Mouse (Mus musculus) lung, embryonic 15.5 days (tissue): ENCODE measurements around the gene Foxe3. TPM values are rescaled to one million over a fixed set of nuclear protein-coding genes. Genes with fewer than 3 reads are reported as not detected.
"Not testable (repeated sequence)": the region's sequence is repeated elsewhere in the genome, so short reads cannot be mapped to it uniquely, and the experiment has no call there.

Experiments used
- ATAC-seq: fragments of 200-750 bp; cut with Nextera tagmentation; 2 replicates; pipeline ENCODE4 v1.8.0; 2017; ENCODE audit warnings: moderate number of reproducible peaks, borderline replicate concordance; ENCODE audit not compliant: low FRiP score, low TSS enrichment; ENCODE audit errors: extremely low read depth
- H3K27ac ChIP-seq: fragments of 300-500 bp; sonication (generic); 2 replicates; pipeline ENCODE4 v1.5.1; 2015; ENCODE audit warnings: moderate library complexity, mild to moderate bottlenecking, inconsistent platforms
- H3K27me3 ChIP-seq: fragments of 300-500 bp; sonication (generic); 2 replicates; pipeline ENCODE4 v1.6.1; 2015; ENCODE audit warnings: inconsistent platforms
- H3K36me3 ChIP-seq: fragments of 300-500 bp; sonication (generic); 2 replicates; pipeline ENCODE4 v1.6.1; 2015; ENCODE audit warnings: inconsistent platforms
- H3K4me1 ChIP-seq: fragments of 300-500 bp; sonication (generic); 2 replicates; pipeline ENCODE4 v1.6.1; 2015; ENCODE audit warnings: inconsistent platforms
- H3K4me2 ChIP-seq: fragments of 300-500 bp; sonication (generic); 2 replicates; pipeline ENCODE4 v1.6.1; 2015; ENCODE audit warnings: inconsistent platforms, mild to moderate bottlenecking, moderate library complexity
- H3K4me3 ChIP-seq: fragments of 300-500 bp; sonication (generic); 2 replicates; pipeline ENCODE4 v1.5.1; 2015; ENCODE audit warnings: mild to moderate bottlenecking, inconsistent platforms
- H3K9ac ChIP-seq: fragments of 300-500 bp; sonication (generic); 2 replicates; pipeline ENCODE4 v1.6.1; 2015; ENCODE audit warnings: inconsistent platforms
- H3K9me3 ChIP-seq: fragments of 300-500 bp; sonication (generic); 2 replicates; pipeline ENCODE4 v1.6.1; 2016; ENCODE audit warnings: inconsistent platforms
- WGBS: fragments of 180-500 bp; shearing (Covaris S2); methylation state at CpG from one replicate; pipeline ENCODE4 v1.1.7; 2015; 5-methylcytosine and 5-hydroxymethylcytosine counted together
- polyA plus RNA-seq: library from polyadenylated mRNA; unstranded; fragments of >200 nt; fragmentation: Nextera tagmentation; extraction: Ambion mirVana; gene quantifications from 2 replicates; pipeline ENCODE4 v1.2.1, GENCODE M21; 2015

Foxe3 gene
- polyA plus RNA-seq: not detected in 2 replicates

DNA sequence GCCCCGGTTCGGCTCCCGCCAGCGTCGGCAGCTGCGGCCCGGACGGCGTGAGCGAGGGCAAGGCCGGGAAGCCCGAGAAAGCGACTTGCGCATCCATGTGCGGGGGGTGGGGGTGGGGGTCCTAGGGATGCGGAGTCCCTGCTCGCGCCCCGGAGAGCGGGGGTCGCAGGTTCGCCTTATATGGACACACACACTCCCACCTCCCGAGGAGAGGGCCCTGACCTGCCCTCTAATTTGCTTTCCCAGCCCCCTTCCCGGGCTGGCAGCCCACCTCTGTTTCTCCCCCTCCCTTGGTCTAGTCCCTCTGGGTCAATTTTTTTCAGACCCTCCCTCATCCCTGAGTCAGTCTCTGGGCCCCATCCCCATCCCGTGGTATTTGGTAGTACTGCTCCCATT lies at the start of gene Foxe3:
TSS of gene Foxe3 (minus strand) at position 97 of the 396 bp plus-strand sequence.
- Histone ChIP-seq H3K4me3 (peak within 1 kb of the TSS; percentile 42), H3K9me3 (no peaks in the 10 kb centered on the region), H3K36me3 (no peaks in the 10 kb centered on the region), H3K4me2 (peak within 1 kb of the TSS; percentile 72), H3K9ac (peak within 1 kb of the TSS; percentile 34; the same call in 1 of the 2 replicates), H3K27me3 (peaks cover 81% of the 10 kb centered on the region), H3K4me1 (peaks cover 13% of the 10 kb centered on the region), H3K27ac (no peak within 1 kb of the TSS)
- no peak for ATAC-seq
- under 1% methylated on average over 25 of the region's 25 CpGs for WGBS

GRCm38 (mm10) chr4:114973229-114973740 lies 47.5 kb upstream of the Foxe3 start:
- no peak overlapping the region for H3K4me2 ChIP-seq
- no peaks in the 10 kb centered on the region for H3K27me3 ChIP-seq
- no peak overlapping the region for H3K9ac ChIP-seq
- H3K36me3 ChIP-seq: peaks cover 9% of the 10 kb centered on the region
- no peaks in the 10 kb centered on the region for H3K9me3 ChIP-seq
- H3K4me1 ChIP-seq: 0 out of 2 replicates have a peak, but pooled peaks cover 4% of the 10 kb centered on the region
- no peak overlapping the region for H3K27ac ChIP-seq
- no peak for ATAC-seq
- no peak overlapping the region for H3K4me3 ChIP-seq
- WGBS: 90% methylated on average over 1 of the region's 1 CpGs

DNA sequence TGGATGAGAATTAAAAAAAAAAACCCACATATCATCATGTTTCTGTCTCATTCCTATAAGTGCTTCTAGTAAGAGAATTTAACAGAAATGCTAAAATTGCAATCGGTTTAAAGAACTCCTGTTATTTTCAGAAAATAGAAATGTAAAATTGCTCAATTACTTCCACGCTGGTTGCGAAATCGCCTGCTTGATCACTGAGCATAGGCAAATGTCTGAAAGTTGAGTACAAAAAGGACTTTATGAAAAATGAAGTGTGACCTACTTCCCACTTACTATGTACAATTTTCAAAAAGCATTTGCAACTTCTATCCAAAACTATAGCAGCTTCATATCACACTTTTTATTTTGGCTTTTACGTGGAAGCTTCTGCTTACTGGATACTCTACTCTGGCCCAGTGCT lies 44.9 kb upstream of the Foxe3 start:
- ATAC-seq: no peak
- no peak overlapping the region for H3K4me2 ChIP-seq
- 66% methylated on average over 5 of the region's 5 CpGs for WGBS

GRCm38 (mm10) chr4:114960881-114961280 lies 35.1 kb upstream of the Foxe3 start:
- 49% methylated on average over 2 of the region's 2 CpGs for WGBS
- H3K4me3 ChIP-seq, H3K27me3 ChIP-seq, H3K9ac ChIP-seq, H3K4me2 ChIP-seq, H3K4me1 ChIP-seq, H3K27ac ChIP-seq, H3K9me3 ChIP-seq, ATAC-seq: not testable (repeated sequence)
- H3K36me3 ChIP-seq: peaks cover 25% of the 10 kb centered on the region

More for the DNA sequence above, 44.9 kb upstream of the Foxe3 start:
- no peak overlapping the region for H3K9ac ChIP-seq
- H3K36me3 ChIP-seq: peaks cover 27% of the 10 kb centered on the region
- H3K27ac ChIP-seq: no peak overlapping the region
- H3K4me1 ChIP-seq: 0 out of 2 replicates have a peak, but pooled peaks cover 4% of the 10 kb centered on the region
- H3K9me3 ChIP-seq: no peaks in the 10 kb centered on the region
- no peak overlapping the region for H3K4me3 ChIP-seq
- no peaks in the 10 kb centered on the region for H3K27me3 ChIP-seq

DNA sequence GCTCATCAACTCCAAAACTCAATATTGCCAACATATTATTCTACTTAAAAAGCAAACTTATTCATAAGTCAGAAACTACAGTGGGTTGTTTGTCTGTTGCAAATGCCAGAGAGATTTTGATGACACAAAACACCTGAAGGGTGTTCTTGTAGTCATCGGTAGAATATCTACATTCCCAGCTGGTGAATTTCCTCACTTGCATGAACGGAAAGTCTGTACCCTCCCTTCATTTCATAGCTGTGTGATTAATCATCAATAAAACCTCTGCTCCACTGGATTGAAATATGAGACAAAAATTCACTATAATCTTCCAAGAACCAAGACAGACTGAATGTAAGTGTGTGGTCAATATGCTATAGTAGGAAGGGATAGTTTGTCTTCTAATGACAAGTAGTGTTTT lies 33.7 kb upstream of the Foxe3 start:
- no peak overlapping the region for H3K27ac ChIP-seq
- H3K4me3 ChIP-seq: no peak overlapping the region
- 75% methylated on average over 2 of the region's 2 CpGs for WGBS
- peaks cover 14% of the 10 kb centered on the region for H3K36me3 ChIP-seq
- no peak for ATAC-seq
- no peaks in the 10 kb centered on the region for H3K27me3 ChIP-seq
- no peaks in the 10 kb centered on the region for H3K4me1 ChIP-seq
- H3K4me2 ChIP-seq: no peak overlapping the region
- H3K9ac ChIP-seq: no peak overlapping the region
- H3K9me3 ChIP-seq: no peaks in the 10 kb centered on the region

DNA sequence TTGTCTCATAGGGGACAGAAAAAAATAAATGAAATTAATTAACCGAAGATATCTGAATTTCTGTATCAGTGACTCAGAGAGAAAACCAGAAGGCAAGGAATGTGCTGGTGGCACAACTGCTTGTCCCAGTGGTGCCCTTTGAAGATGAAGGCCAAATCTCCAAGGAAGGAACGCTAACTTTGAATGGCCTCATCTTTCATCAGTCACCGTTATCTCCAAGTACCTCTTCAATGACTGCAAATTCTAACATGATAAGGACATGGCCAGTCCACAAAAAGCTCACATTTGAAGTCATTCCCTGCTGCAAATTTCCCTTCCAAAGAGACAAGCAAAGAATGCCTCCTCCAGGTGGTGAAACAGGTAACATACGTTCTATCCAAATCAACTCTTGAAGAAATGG lies 33.0 kb upstream of the Foxe3 start:
- H3K4me3 ChIP-seq: no peak overlapping the region
- H3K9me3 ChIP-seq: no peaks in the 10 kb centered on the region
- H3K9ac ChIP-seq: no peak overlapping the region
- no peak overlapping the region for H3K4me2 ChIP-seq
- no peaks in the 10 kb centered on the region for H3K4me1 ChIP-seq
- H3K27me3 ChIP-seq: no peaks in the 10 kb centered on the region
- no peak for ATAC-seq
- H3K36me3 ChIP-seq: peaks cover 14% of the 10 kb centered on the region
- WGBS: 68% methylated on average over 4 of the region's 4 CpGs
- no peak overlapping the region for H3K27ac ChIP-seq

DNA sequence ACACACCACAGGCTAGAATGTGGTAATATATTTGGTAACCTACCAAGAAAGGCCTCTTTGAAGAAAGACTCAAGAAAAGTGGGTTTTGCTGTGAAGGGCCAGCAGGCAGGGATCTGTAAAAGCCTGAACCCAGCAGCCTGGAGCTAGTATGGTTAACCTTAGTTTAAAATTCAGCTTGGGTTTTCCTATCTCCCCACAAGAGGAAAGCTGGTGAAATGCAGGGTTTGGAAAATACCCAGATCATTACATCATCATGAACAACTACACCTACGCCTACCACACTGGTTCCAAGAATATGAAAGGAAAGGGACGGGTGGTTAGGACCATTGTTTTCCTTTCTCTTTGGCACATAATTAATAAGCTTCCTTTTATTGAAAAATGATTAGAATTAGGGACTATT lies 32.4 kb upstream of the Foxe3 start:
- Histone ChIP-seq H3K36me3 (peaks cover 14% of the 10 kb centered on the region), H3K4me1 (no peaks in the 10 kb centered on the region), H3K9me3 (no peaks in the 10 kb centered on the region), H3K27ac (no peak overlapping the region), H3K9ac (no peak overlapping the region), H3K4me2 (no peak overlapping the region), H3K27me3 (no peaks in the 10 kb centered on the region), H3K4me3 (no peak overlapping the region)
- no peak for ATAC-seq
- 62% methylated on average over 2 of the region's 2 CpGs for WGBS

GRCm38 (mm10) chr4:114957403-114957802 lies 31.6 kb upstream of the Foxe3 start:
- H3K9ac ChIP-seq: no peak overlapping the region
- no peaks in the 10 kb centered on the region for H3K9me3 ChIP-seq
- no peaks in the 10 kb centered on the region for H3K27me3 ChIP-seq
- H3K4me3 ChIP-seq: no peak overlapping the region
- no peak overlapping the region for H3K4me2 ChIP-seq
- H3K27ac ChIP-seq: no peak overlapping the region
- no peaks in the 10 kb centered on the region for H3K4me1 ChIP-seq
- ATAC-seq: no peak
- peaks cover 6% of the 10 kb centered on the region for H3K36me3 ChIP-seq

- Histone ChIP-seq H3K4me3 (no peak overlapping the region), H3K4me2 (no peak overlapping the region), H3K36me3 (no peaks in the 10 kb centered on the region), H3K9me3 (no peaks in the 10 kb centered on the region), H3K27ac (no peak overlapping the region), H3K4me1 (no peaks in the 10 kb centered on the region), H3K9ac (no peak overlapping the region), H3K27me3 (no peaks in the 10 kb centered on the region)
- WGBS: 66% methylated on average over 3 of the region's 3 CpGs
- ATAC-seq: peak; percentile 55; the same call in 1 of the 2 replicates
Measured at GRCm38 (mm10) chr4:114953172-114953571, 27.4 kb upstream of the Foxe3 start.

GRCm38 (mm10) chr4:114947852-114948481 lies 22.2 kb upstream of the Foxe3 start:
- Histone ChIP-seq H3K36me3 (no peaks in the 10 kb centered on the region), H3K4me3 (no peak overlapping the region), H3K9me3 (no peaks in the 10 kb centered on the region), H3K27me3 (peaks cover 3% of the 10 kb centered on the region; the same call in 1 of the 2 replicates), H3K4me1 (no peaks in the 10 kb centered on the region), H3K27ac (no peak overlapping the region), H3K9ac (no peak overlapping the region), H3K4me2 (no peak overlapping the region)
- no peak for ATAC-seq
- 44% methylated on average over 7 of the region's 7 CpGs for WGBS

DNA sequence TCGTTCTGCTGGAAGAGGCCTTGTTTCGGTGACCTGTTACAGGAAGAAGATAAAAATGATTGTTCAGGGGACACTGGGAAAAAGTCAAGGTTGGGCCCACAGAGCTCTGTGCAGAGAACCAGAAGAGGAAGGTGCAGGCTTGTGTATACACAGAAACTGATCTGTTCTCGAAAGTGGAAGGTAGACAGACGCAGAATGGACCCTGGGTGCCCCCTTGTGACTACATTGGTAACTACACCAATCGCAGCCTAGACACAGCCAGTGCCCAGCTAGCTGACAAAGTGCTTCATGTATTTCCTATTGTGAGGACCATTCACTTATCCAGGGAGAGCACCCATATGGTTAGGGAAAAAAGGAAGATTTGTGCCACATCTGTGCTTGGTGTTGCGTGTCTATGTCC lies 21.6 kb upstream of the Foxe3 start:
- H3K4me1 ChIP-seq: no peaks in the 10 kb centered on the region
- peaks cover 3% of the 10 kb centered on the region; the same call in 1 of the 2 replicates for H3K27me3 ChIP-seq
- no peak overlapping the region for H3K4me2 ChIP-seq
- ATAC-seq: peak; percentile 77; the same call in 1 of the 2 replicates
- WGBS: 16% methylated on average over 6 of the region's 6 CpGs
- H3K9me3 ChIP-seq: no peaks in the 10 kb centered on the region
- no peak overlapping the region for H3K9ac ChIP-seq
- no peak overlapping the region for H3K4me3 ChIP-seq
- no peak overlapping the region for H3K27ac ChIP-seq
- H3K36me3 ChIP-seq: no peaks in the 10 kb centered on the region

- no peaks in the 10 kb centered on the region for H3K36me3 ChIP-seq
- no peak overlapping the region for H3K27ac ChIP-seq
- 84% methylated on average over 4 of the region's 4 CpGs for WGBS
- H3K9ac ChIP-seq: no peak overlapping the region
- ATAC-seq: no peak
- H3K9me3 ChIP-seq: no peaks in the 10 kb centered on the region
- H3K4me2 ChIP-seq: no peak overlapping the region
- no peak overlapping the region for H3K4me3 ChIP-seq
- peaks cover 3% of the 10 kb centered on the region; the same call in 1 of the 2 replicates for H3K27me3 ChIP-seq
- no peaks in the 10 kb centered on the region for H3K4me1 ChIP-seq
Measured at GRCm38 (mm10) chr4:114946416-114946815, 20.6 kb upstream of the Foxe3 start.
